Comparison of ENCODE assay signal across 18 mouse cellular contexts in the genomic region with DNA sequence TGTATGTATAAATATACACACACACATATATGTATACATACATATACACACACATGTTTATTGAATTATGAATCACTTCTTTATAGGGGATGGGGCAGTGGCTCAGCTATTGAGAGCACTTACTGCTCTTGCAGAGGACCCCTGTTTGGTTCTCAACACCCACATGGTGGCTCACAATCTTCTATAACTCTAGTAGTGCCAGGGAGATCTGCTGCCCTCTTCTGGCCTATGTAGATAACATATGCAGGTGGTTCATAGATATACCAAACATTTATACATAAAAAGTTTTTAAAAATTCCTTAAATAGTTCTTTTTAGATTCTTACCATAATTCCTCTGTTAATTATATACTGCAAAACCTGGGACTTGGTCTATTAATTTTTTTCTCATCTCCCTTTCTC.
DNase-seq lines count a peak whose midpoint lies in the region; ATAC-seq and TF ChIP-seq lines count a peak whose summit lies in the region.
"Had no signal": no experiment of that assay in that cellular context is flagged by ENCODE, and none has a peak within 500 bp of the region (broad histone marks: within the 10 kb centered on the region; RNA-seq: fewer than 3 reads in every experiment).

No protein-coding gene starts in this region.

- H3K4me1 ChIP-seq in liver, postnatal 0 days (ENCODE audit: insufficient read depth): no peaks in the 10 kb centered on the region
- no peaks in the 10 kb centered on the region for H3K4me1 ChIP-seq in liver, embryonic 11.5 days (replicated peaks; ENCODE audit: control insufficient read depth, insufficient read depth, low read length)
- H3K4me1 ChIP-seq: forebrain, embryonic 12.5 days; heart, embryonic 10.5 days; limb, embryonic 10.5 days; midbrain, embryonic 12.5 days; neural tube, embryonic 13.5 days had no signal

- H3K27ac ChIP-seq in liver, postnatal 0 days (ENCODE audit: low read depth): no peak overlapping the region
- H3K27ac ChIP-seq in liver, embryonic 11.5 days (ENCODE audit: low read depth, low read length): no peak overlapping the region
- H3K27ac ChIP-seq: forebrain, embryonic 12.5 days; heart, embryonic 10.5 days; limb, embryonic 10.5 days; midbrain, embryonic 12.5 days; neural tube, embryonic 13.5 days had no signal

- H3K4me2 ChIP-seq in liver, postnatal 0 days (ENCODE audit: low read depth, low read length): no peak overlapping the region
- H3K4me2 ChIP-seq in liver, embryonic 11.5 days: no peak overlapping the region
- H3K4me2 ChIP-seq: forebrain, embryonic 12.5 days; midbrain, embryonic 12.5 days; neural tube, embryonic 13.5 days had no signal

- H3K27me3 ChIP-seq in liver, postnatal 0 days (ENCODE audit: insufficient read depth, low read length): no peaks in the 10 kb centered on the region
- H3K27me3 ChIP-seq in liver, embryonic 11.5 days (replicated peaks; ENCODE audit: control insufficient read depth, insufficient read depth, low read length): no peaks in the 10 kb centered on the region
- H3K27me3 ChIP-seq: forebrain, embryonic 12.5 days; midbrain, embryonic 12.5 days; neural tube, embryonic 13.5 days had no signal

- ATAC-seq in liver, postnatal 0 days: no peak
- no peak for ATAC-seq in liver, embryonic 11.5 days (replicated peaks; ENCODE audit: low FRiP score)

- H3K4me3 ChIP-seq in liver, postnatal 0 days (ENCODE audit: low read depth, low read length): no peak overlapping the region
- H3K4me3 ChIP-seq in liver, embryonic 11.5 days (ENCODE audit: low read depth, low read length): no peak overlapping the region
- H3K4me3 ChIP-seq: forebrain, embryonic 12.5 days; heart, embryonic 10.5 days; limb, embryonic 10.5 days; midbrain, embryonic 12.5 days; neural tube, embryonic 13.5 days had no signal

- peak; percentile 38; the same call in 1 of the 2 replicates for TF ChIP-seq CTCF in liver, postnatal 0 days (IDR thresholded peaks at IDR 0.05; ENCODE audit: low read depth)

- TF ChIP-seq EP300 in liver, postnatal 0 days (IDR thresholded peaks at IDR 0.05; ENCODE audit: low read depth): no peak

- H3K9me3 ChIP-seq in liver, postnatal 0 days (ENCODE audit: low read length): no peaks in the 10 kb centered on the region
- no peaks in the 10 kb centered on the region for H3K9me3 ChIP-seq in liver, embryonic 11.5 days (ENCODE audit: control insufficient read depth, low read length)
- H3K9me3 ChIP-seq: forebrain, embryonic 12.5 days; heart, embryonic 10.5 days; limb, embryonic 10.5 days; midbrain, embryonic 12.5 days; neural tube, embryonic 13.5 days had no signal

- peak; percentile 17 for DNase-seq in embryo, embryonic 10 days (ENCODE audit: low spot score)
- DNase-seq in embryo, embryonic 9.5 days (ENCODE audit: extremely low spot score): no peak
- no peak for DNase-seq in liver, postnatal 0 days
- DNase-seq in liver, embryonic 11.5 days (ENCODE audit: low spot score): no peak
- peak; percentile 10 to 19 for DNase-seq in B cell, adult 2 months
- DNase-seq in ZHBTc4 (ENCODE audit: low read depth, low spot score): peak; percentile 37
- no peak for DNase-seq in frontal cortex, postnatal 10 days (ENCODE audit: low spot score in 2 of 2)
- DNase-seq in testis, postnatal 14 days (ENCODE audit: low spot score): no peak
- DNase-seq: cerebellum, adult 2 months; heart, postnatal 36 days; lung, adult 2 months; retina, postnatal 1 day; spleen, adult 18-20 months had no signal

- H3K9ac ChIP-seq in liver, postnatal 0 days (replicated peaks): no peak overlapping the region
- no peak overlapping the region for H3K9ac ChIP-seq in liver, embryonic 11.5 days (ENCODE audit: low read depth, low read length)
- H3K9ac ChIP-seq: forebrain, embryonic 12.5 days; midbrain, embryonic 12.5 days; neural tube, embryonic 13.5 days had no signal

- peaks cover 6% of the 10 kb centered on the region; the same call in 1 of the 2 replicates for H3K36me3 ChIP-seq in liver, postnatal 0 days (replicated peaks; ENCODE audit: insufficient read depth, low read length)
- H3K36me3 ChIP-seq in liver, embryonic 11.5 days (ENCODE audit: control insufficient read depth, insufficient read depth, low read length): no peaks in the 10 kb centered on the region
- H3K36me3 ChIP-seq: forebrain, embryonic 12.5 days; midbrain, embryonic 12.5 days had no signal

Comparison
In these comparisons a context has a peak if more than half of its experiments do, and no peak if none do; other contexts are left out.
1. DNase-seq: peak in embryo, embryonic 10 days (single experiment), B cell, adult 2 months (2 of 2) and ZHBTc4 (single experiment); none in embryo, embryonic 9.5 days (single experiment), liver, postnatal 0 days (single experiment), liver, embryonic 11.5 days (single experiment), frontal cortex, postnatal 10 days (0 of 2) and testis, postnatal 14 days (single experiment).